Mouse (Mus musculus) layer of hippocampus, adult 9-10 months (tissue): ENCODE measurements around the gene Wwc1.
"Not testable (repeated sequence)": the region's sequence is repeated elsewhere in the genome, so short reads cannot be mapped to it uniquely, and the experiment has no call there.

Source experiments
- DNase-seq: peaks from one replicate; pipeline ENCODE4 v3.0.0; 2022; ENCODE audit warnings: low spot score

Gene Wwc1

DNA sequence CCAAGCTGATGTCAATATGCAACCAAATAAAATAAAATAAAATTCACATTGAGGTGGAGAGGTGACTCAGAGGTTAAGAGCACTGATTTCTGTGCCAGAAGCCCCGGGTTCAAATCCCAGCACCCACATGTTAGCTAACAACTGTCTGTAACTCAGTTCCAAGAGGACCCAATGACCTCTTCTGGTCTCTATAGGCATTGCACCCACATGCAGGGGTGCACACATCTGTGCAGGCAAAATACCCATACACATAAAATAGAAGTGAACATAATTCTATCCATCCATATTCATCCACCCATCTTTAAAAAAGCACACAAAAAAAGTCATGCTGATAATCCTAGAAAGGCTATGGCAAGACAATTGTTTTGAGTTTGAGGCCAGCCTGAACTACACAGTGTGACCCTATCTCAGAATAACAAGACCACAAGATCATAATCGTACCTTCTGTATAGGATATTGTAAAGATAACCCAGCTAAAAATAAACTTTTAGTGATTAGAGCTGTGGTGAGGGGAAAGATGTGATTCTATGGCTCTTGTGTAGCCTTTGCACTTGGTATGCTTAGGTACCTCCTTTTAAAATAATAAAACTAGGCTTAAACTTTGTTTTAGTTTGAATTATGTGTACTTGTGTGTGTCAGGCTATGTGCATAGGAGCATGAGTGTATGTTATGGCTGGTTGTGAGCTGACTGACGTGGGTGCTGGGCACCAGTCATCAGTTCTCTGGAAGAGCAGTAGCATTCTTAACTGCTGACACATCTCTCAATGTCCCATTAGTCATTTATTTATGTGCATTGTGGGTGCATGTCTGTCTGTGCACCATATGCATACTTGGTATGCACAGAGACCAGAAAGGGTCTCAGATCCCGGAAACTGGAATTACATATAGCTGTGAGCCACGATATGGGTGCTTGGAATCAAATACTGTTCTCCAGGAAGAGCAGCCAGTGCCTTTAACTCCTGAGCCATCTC is 142.9 kb downstream of the Wwc1 start:
- no peak for DNase-seq

DNA sequence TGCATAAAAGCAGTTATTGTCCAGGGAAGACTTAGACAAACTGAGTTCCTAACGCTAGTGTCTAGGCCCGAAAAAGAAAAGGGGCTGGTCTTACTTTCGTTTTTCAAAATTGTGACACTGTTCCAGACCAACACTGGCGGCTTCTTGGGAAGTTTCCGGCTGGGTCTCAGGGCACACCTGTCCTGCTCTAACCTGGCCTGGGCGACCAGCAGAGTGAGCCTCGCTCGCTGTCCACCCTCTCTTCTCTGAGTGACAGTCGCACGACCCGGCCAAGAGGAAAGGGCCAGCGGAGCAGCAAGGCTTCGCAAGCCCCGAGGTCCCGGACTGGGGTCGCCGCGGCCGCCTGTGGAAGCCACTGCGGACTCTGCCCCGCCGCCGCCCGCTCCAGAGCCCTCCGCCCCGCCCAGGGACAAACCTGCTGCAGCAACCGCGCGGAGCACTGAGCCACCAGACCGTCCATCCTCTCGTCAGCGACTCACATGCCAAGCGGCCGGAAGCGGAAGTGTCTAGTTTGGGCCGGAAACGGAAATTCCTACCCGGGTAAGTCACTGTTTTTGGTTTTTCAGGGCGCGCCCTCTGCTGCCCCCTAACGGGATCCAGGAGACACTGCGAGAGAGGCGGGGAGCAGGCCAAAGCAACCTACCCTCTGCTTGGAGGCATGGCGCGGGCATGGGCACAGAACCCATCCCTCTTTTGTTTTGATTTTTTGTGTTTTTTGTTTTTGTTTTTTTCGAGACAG is 146.1 kb downstream of the Wwc1 start, which contains the start of gene Rars:
Gene Rars, minus strand, starts transcription at position 485 of the 739 bp plus-strand sequence.
- DNase-seq = peak; percentile 76

- no peak for DNase-seq
These were observed 147.1 kb downstream of the Wwc1 start for GRCm38 (mm10) chr11:35833270-35833669.

DNA sequence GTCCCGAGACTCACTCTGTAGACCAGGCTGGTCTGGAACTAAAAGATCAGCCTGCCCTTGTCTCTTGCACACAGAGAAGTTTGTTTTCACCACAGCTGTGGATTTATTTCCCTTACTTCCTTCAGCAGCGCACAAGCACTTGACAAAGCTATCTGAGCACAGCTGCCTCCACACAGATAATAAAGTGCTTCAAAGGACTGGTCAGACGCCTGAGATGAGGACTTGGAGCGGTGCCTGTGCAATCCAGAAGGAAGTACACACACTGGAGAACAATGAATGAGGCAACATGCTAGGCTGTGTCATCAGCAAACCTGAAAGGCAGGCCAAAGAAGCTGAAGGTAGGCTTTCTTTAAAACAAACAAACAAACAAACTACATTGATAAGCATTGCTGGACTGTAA is 148.2 kb downstream of the Wwc1 start:
- no peak for DNase-seq

DNA sequence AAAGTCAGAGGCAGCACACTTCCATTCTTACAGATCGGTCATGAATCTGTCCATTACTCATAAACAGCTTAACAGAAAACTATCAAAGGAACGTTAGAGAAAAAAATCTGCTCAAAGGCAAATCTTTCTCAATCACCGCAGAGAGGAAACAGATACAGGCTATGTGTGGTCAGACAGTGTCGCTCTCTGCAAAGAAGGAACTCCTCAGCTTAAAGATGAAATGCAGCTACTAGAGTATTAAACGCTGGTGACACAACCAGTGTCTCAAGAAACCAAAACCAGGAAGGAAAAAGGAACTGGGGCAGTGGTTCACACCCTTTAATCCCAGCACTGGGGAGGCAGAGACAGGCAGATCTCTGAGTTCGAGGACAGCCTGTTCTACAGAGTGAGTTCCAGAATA is 152.6 kb downstream of the Wwc1 start:
- DNase-seq = no peak

GRCm38 (mm10) chr11:35816316-35816715 is 164.0 kb downstream of the Wwc1 start:
- no peak for DNase-seq

DNA sequence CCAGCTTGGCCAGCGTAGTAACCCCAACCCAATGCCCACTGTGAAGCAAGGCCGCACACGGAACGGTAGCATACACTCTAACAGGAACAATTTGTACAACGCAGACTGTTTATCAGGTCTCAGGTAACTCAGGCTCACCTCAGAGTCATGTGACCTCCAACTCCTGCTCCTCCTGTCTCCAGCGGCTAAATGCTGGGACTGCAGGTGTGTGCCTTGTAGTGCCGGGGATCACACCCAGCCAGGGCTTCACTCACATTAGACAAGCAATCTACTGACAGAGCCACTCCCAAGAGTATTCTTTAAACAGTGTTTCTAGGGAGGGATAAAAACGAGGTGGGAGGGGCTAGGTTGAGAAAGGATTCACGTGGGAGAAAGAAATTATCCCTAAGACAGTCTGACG is 168.9 kb downstream of the Wwc1 start:
- DNase-seq = no peak

- no peak for DNase-seq
These were observed 179.0 kb downstream of the Wwc1 start for GRCm38 (mm10) chr11:35801332-35801731.

DNA sequence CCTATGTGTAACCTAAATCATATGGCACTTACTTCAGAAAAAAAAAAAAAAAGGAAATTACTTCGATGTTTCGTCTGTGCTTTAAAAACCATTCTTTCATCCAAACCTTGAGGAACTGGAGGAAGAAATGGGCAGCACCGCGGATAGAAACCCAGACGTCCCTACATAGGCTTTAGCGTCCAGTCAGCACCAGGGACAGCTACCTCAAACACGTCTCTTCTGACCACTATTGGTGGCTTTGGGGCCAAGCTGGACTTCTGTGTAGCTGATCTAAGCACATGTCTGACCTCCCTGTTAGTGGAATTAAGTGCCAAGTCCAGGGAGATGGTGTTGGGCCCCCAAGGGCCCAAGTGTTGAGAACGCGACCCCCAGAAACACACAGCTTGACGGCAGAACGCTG is 181.5 kb downstream of the Wwc1 start, which contains the start of gene Fbll1:
Gene Fbll1, minus strand, starts transcription at position 11 of the 400 bp plus-strand sequence.
- no peak for DNase-seq

DNA sequence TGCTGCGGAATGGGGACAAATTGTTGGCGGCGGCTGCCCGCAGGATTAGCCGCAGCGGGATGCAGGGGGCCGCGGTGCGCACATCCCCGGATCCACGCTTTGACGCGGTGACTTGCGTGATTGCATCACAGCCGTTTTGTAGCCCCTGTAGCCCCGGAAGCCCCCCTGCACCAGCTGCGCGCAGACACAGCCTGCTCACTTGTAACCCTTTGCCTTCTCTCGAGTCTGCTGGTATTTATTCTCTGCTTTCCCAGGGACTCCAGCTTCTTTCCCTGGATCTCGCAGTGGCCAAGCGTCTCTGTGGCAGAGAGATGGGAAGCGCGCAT is 181.9 kb downstream of the Wwc1 start:
- peak; percentile 27 for DNase-seq

DNA sequence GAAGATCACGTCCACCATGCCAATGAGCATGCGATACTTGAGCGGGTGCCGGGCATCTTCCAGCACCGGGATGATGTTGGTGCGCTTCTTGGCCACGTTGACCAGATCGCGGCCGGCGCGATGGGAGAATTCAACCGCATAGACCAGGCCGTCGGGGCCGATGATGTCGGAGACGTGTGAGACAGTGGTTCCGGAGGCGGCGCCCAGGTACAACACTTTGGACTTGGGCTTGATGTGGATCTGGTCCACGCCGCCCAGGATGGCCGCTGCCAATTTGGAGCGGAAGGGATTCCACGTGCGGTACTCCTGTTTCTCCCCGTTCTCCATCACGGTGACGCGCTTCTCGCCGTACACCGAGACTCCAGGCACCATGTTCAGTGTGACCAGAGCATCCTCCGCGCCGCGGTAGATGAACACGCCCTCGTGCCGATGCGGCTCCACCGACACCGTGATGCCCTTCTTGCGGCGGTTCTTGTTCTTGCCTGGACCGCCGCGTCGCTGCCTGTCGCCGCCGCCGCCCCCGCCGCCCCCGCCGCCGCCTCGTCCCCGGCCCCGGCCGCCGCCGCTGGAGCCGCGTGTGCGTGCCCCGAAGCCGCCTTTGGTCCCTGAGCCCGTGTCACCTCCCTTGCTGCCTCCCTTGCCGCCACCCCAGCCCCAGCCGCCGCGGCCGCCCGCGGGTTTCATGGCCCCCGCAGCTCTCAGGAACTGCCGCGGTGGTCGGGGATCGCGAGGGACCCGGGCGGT is 182.4 kb downstream of the Wwc1 start:
- DNase-seq = no peak

GRCm38 (mm10) chr11:35792800-35793199 is 187.5 kb downstream of the Wwc1 start:
- DNase-seq = not testable (repeated sequence)

DNA sequence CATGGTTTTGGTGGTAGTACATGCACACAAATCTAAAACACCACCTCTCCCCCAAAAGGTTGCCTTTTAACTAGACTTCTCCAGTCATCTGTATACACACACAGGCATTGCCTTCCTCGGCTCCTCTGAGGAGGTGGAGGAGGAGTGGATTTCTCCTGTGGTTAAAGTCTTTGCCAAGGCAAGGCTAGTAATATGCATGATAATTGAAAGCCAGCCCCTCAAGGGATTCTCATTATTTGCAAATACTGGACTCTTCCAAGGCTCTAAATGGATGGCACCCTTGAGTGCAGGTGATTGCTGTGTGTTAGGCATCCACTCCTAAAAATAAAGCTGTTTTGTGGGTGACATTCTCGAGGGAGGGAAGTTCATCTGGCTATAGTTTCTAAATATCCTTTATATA is 191.9 kb downstream of the Wwc1 start:
- DNase-seq = no peak
